Mouse (Mus musculus): ENCODE measurements around the gene Rufy3. TPM values are rescaled to one million over a fixed set of nuclear protein-coding genes. Genes with fewer than 3 reads are reported as not detected.
"Not testable (repeated sequence)": the region's sequence is repeated elsewhere in the genome, so short reads cannot be mapped to it uniquely, and the experiment has no call there.

Rufy3 gene
- 28.1 and 28.3 TPM in 2 replicates for polyA plus RNA-seq (2016; fragmentation: Nextera tagmentation; extraction: Ambion mirVana)

GRCm38 (mm10) chr5:88564501-88565147 is at the start of gene Rufy3:
Gene Rufy3 (plus strand): TSS chr5:88565040.
- H3K4me1 ChIP-seq, result peaks cover 14% of the 10 kb centered on the region
- WGBS, result under 1% methylated on average over 71 of the region's 71 CpGs
- H3K36me3 ChIP-seq (replicated peaks), result peaks cover 12% of the 10 kb centered on the region
- no peaks in the 10 kb centered on the region for H3K27me3 ChIP-seq (replicated peaks; ENCODE audit: low read depth, poor library complexity, severe bottlenecking)
- H3K9me3 ChIP-seq, result no peaks in the 10 kb centered on the region
- peak within 1 kb of the TSS; percentile 96 for H3K4me3 ChIP-seq
- peak; percentile 87 for DNase-seq (ENCODE audit: low spot score)
- H3K27ac ChIP-seq (replicated peaks), result peak within 1 kb of the TSS; percentile 92

GRCm38 (mm10) chr5:88519232-88519631 is 45.6 kb upstream of the Rufy3 start:
- H3K4me3 ChIP-seq, result no peak overlapping the region
- no peak for DNase-seq (ENCODE audit: low spot score)
- H3K4me1 ChIP-seq, result no peaks in the 10 kb centered on the region
- H3K36me3 ChIP-seq (replicated peaks), result no peaks in the 10 kb centered on the region
- 11% methylated on average over 2 of the region's 2 CpGs for WGBS
- H3K27ac ChIP-seq (replicated peaks), result no peak overlapping the region
- H3K27me3 ChIP-seq (replicated peaks; ENCODE audit: low read depth, poor library complexity, severe bottlenecking), result no peaks in the 10 kb centered on the region
- no peaks in the 10 kb centered on the region for H3K9me3 ChIP-seq

- Histone ChIP-seq H3K4me1 (no peaks in the 10 kb centered on the region), H3K4me3 (no peak within 1 kb of the TSS), H3K27ac (replicated peaks) (no peak within 1 kb of the TSS), H3K27me3 (replicated peaks; ENCODE audit: low read depth, poor library complexity, severe bottlenecking) (no peaks in the 10 kb centered on the region), H3K36me3 (replicated peaks) (no peaks in the 10 kb centered on the region), H3K9me3 (no peaks in the 10 kb centered on the region)
- WGBS, result 88% methylated on average over 3 of the region's 3 CpGs
- DNase-seq (ENCODE audit: low spot score), result no peak
Observed at GRCm38 (mm10) chr5:88527657-88528056, 37.2 kb upstream of the Rufy3 start, which contains the start of gene Jchain. Gene Jchain (minus strand): TSS chr5:88527891.

GRCm38 (mm10) chr5:88530908-88531307 is 33.9 kb upstream of the Rufy3 start:
- H3K27ac ChIP-seq (replicated peaks), result no peak overlapping the region
- no peaks in the 10 kb centered on the region for H3K9me3 ChIP-seq
- no peaks in the 10 kb centered on the region for H3K4me1 ChIP-seq
- no peaks in the 10 kb centered on the region for H3K36me3 ChIP-seq (replicated peaks)
- no peaks in the 10 kb centered on the region for H3K27me3 ChIP-seq (replicated peaks; ENCODE audit: low read depth, poor library complexity, severe bottlenecking)
- WGBS, result 71% methylated on average over 1 of the region's 1 CpGs
- no peak overlapping the region for H3K4me3 ChIP-seq
- no peak for DNase-seq (ENCODE audit: low spot score)

- Histone ChIP-seq H3K4me1 (peaks cover 15% of the 10 kb centered on the region), H3K9me3 (no peaks in the 10 kb centered on the region), H3K27ac (replicated peaks) (no peak overlapping the region), H3K4me3 (no peak overlapping the region), H3K27me3 (replicated peaks; ENCODE audit: low read depth, poor library complexity, severe bottlenecking) (no peaks in the 10 kb centered on the region), H3K36me3 (replicated peaks) (no peaks in the 10 kb centered on the region)
- 76% methylated on average over 3 of the region's 3 CpGs for whole genome bisulfite sequencing
- no peak for DNase-seq (ENCODE audit: low spot score)
Observed at GRCm38 (mm10) chr5:88534697-88535096, 30.1 kb upstream of the Rufy3 start.

GRCm38 (mm10) chr5:88540845-88541244 is 24.0 kb upstream of the Rufy3 start:
- no peak overlapping the region for H3K27ac ChIP-seq (replicated peaks)
- no peak for DNase-seq (ENCODE audit: low spot score)
- peaks cover 15% of the 10 kb centered on the region for H3K4me1 ChIP-seq
- no peaks in the 10 kb centered on the region for H3K9me3 ChIP-seq
- H3K4me3 ChIP-seq, result no peak overlapping the region
- no peaks in the 10 kb centered on the region for H3K27me3 ChIP-seq (replicated peaks; ENCODE audit: low read depth, poor library complexity, severe bottlenecking)
- no peaks in the 10 kb centered on the region for H3K36me3 ChIP-seq (replicated peaks)

- WGBS, result 62% methylated on average over 5 of the region's 5 CpGs
- H3K27me3 ChIP-seq (replicated peaks; ENCODE audit: low read depth, poor library complexity, severe bottlenecking), result no peaks in the 10 kb centered on the region
Observed at GRCm38 (mm10) chr5:88542651-88543282, 22.1 kb upstream of the Rufy3 start.

GRCm38 (mm10) chr5:88544411-88544810 is 20.4 kb upstream of the Rufy3 start:
- H3K27me3 ChIP-seq (replicated peaks; ENCODE audit: low read depth, poor library complexity, severe bottlenecking); H3K27ac ChIP-seq (replicated peaks); H3K9me3 ChIP-seq; DNase-seq (ENCODE audit: low spot score); H3K36me3 ChIP-seq (replicated peaks); H3K4me3 ChIP-seq; H3K4me1 ChIP-seq: not testable (repeated sequence)
- 75% methylated on average over 1 of the region's 1 CpGs for WGBS

More at GRCm38 (mm10) chr5:88542651-88543282, 22.1 kb upstream of the Rufy3 start:
- DNase-seq (ENCODE audit: low spot score), result no peak
- Histone ChIP-seq H3K4me3 (no peak overlapping the region), H3K4me1 (peaks cover 3% of the 10 kb centered on the region), H3K27ac (replicated peaks) (no peak overlapping the region), H3K36me3 (replicated peaks) (no peaks in the 10 kb centered on the region), H3K9me3 (no peaks in the 10 kb centered on the region)

GRCm38 (mm10) chr5:88545536-88545935 is 19.3 kb upstream of the Rufy3 start:
- DNase-seq (ENCODE audit: low spot score), result no peak
- H3K9me3 ChIP-seq, result no peaks in the 10 kb centered on the region
- no peaks in the 10 kb centered on the region for H3K27me3 ChIP-seq (replicated peaks; ENCODE audit: low read depth, poor library complexity, severe bottlenecking)
- no peak overlapping the region for H3K4me3 ChIP-seq
- H3K36me3 ChIP-seq (replicated peaks), result no peaks in the 10 kb centered on the region
- no peak overlapping the region for H3K27ac ChIP-seq (replicated peaks)
- WGBS, result 89% methylated on average over 7 of the region's 7 CpGs
- H3K4me1 ChIP-seq, result no peaks in the 10 kb centered on the region

GRCm38 (mm10) chr5:88553271-88554085 is 11.4 kb upstream of the Rufy3 start:
- no peak for DNase-seq (ENCODE audit: low spot score)
- 9% methylated on average over 29 of the region's 29 CpGs for WGBS
- Histone ChIP-seq H3K27ac (replicated peaks) (peak overlapping the region; percentile 94), H3K4me1 (peaks cover 17% of the 10 kb centered on the region), H3K4me3 (peak overlapping the region; percentile 91), H3K27me3 (replicated peaks; ENCODE audit: low read depth, poor library complexity, severe bottlenecking) (no peaks in the 10 kb centered on the region), H3K9me3 (no peaks in the 10 kb centered on the region), H3K36me3 (replicated peaks) (peaks cover 28% of the 10 kb centered on the region)

GRCm38 (mm10) chr5:88554086-88554886 is 10.6 kb upstream of the Rufy3 start, which contains the start of gene Utp3:
Gene Utp3 (plus strand): TSS chr5:88554462.
- DNase-seq (ENCODE audit: low spot score), result peak; percentile 95
- under 1% methylated on average over 76 of the region's 76 CpGs for WGBS
- Histone ChIP-seq H3K27me3 (replicated peaks; ENCODE audit: low read depth, poor library complexity, severe bottlenecking) (no peaks in the 10 kb centered on the region), H3K4me1 (peaks cover 17% of the 10 kb centered on the region), H3K27ac (replicated peaks) (peak within 1 kb of the TSS; percentile 94), H3K4me3 (peak within 1 kb of the TSS; percentile 91), H3K9me3 (no peaks in the 10 kb centered on the region), H3K36me3 (replicated peaks) (peaks cover 28% of the 10 kb centered on the region)

- no peak overlapping the region for H3K27ac ChIP-seq (replicated peaks)
- WGBS, result 30% methylated on average over 1 of the region's 1 CpGs
- H3K9me3 ChIP-seq, result no peaks in the 10 kb centered on the region
- no peaks in the 10 kb centered on the region for H3K27me3 ChIP-seq (replicated peaks; ENCODE audit: low read depth, poor library complexity, severe bottlenecking)
- H3K36me3 ChIP-seq (replicated peaks), result peaks cover 28% of the 10 kb centered on the region
- no peak overlapping the region for H3K4me3 ChIP-seq
- H3K4me1 ChIP-seq, result peaks cover 14% of the 10 kb centered on the region
- DNase-seq (ENCODE audit: low spot score), result no peak
Observed at GRCm38 (mm10) chr5:88558991-88559390, 5.8 kb upstream of the Rufy3 start.
